Mouse (Mus musculus) megakaryocyte progenitor cell, adult 5-6 weeks (primary cell): ENCODE data around the gene Mmachc. TPM values are rescaled to one million over a fixed set of nuclear protein-coding genes. Genes with fewer than 3 reads are reported as not detected.
A peak's percentile ranks its signal among the peaks of the same experiment; 100 is the strongest.
"Not testable (repeated sequence)": the region's sequence is repeated elsewhere in the genome, so short reads cannot be mapped to it uniquely, and the experiment has no call there.

Experiments used
- ATAC-seq: replicated peaks from 2 replicates; pipeline ENCODE4 v1.8.0; 2016; ENCODE audit warnings: mild to moderate bottlenecking, moderate TSS enrichment, inconsistent platforms; ENCODE audit not compliant: poor library complexity
- total RNA-seq, 2 experiments: library from RNA; stranded (forward) in 1 of 2; stranded (reverse) in 1 of 2; fragments of 157-497, 149-512 nt in 1 of 2; fragments of 200-1000 nt in 1 of 2; gene quantifications; 2 replicates each; pipeline versions ENCODE4 v1.2.3 to v1.2.4; 2015 to 2017

The Mmachc gene
- total RNA-seq, 2 experiments from 2014 or later, result 23.0 to 44.9 TPM

DNA sequence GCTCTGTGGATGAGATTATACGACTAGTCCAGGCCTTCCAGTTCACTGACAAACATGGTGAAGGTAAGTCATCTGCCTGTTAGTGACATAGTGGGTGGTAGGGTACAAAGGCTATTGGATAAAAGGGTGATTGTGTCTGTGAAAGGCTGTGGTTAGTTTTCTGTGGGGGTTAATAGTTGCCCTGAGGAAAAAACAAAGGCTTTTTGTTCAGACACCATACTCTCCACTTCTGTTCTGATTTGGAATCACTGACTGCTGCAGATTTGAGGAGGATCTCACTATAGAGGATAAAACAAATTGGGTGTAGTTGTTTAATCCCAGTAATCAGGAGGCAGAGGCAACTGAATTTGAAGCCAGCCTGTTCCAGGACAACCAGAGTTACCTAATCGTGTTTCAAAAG lies 14.4 kb downstream of the Mmachc start:
- no peak for ATAC-seq

DNA sequence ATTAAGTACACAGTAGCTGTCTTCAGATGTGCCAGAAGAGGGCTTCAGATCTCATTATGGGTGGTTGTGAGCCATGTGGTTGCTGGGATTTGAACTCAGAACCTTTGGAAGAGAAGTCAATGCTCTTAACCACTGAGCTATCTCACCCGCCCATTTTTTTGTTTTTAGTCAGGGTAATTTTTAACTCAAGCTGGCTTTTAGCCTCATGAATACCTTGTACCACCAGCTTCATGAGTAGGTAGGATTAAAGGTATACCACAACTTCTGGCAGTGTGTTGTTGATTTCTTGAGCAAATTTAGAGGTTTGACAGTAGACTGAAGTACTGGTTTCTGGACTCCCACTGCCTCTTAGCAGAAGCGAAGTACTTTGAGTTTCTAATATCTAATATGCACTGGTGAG lies 16.1 kb downstream of the Mmachc start:
- no peak for ATAC-seq

DNA sequence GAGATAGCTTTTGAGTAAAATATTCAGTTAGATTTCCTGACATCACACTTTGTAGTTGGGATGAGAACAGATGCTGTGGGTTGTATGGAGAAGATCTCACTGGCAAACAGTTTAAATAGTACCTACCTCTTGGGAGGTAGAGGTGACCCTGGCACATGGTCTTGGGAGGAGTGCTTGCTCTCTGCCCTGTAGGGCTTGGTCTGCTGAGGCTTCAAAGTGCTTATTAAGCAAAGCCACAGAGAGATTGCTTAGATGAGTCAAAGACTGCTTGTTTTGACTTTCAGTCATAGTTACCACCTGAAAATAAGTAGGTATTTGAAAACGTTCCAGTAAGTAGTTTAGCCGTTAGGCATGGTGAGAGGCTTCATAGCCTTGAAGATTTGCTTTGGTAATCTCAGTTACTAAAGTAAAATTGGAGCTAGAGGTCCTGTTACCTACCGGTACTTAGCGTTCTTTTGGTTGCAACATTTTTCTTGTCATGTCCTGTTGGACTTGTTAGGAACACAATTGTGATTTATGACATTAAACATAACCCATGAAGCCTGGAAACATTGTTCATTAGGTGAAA lies 18.8 kb downstream of the Mmachc start:
- no peak for ATAC-seq

DNA sequence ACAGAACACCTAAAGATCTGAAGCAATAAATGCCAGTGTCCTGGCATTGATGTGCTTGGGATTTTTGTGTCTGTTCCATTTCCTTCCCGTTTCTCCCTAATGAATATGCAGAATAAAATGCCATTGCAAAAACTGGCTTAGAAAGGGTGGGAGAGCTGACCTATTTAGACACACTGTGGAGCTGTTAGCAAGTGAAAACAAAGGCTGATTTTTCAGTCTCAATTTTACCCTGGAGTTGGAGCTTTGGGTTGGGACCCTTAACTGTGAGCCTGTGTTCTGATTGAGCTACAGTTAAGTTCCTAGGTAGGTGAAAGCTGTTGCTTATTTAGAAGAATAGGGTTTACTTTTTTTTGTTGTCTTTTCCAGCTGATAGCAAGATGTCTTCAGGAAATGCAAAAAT lies 21.2 kb downstream of the Mmachc start:
- ATAC-seq, result no peak

DNA sequence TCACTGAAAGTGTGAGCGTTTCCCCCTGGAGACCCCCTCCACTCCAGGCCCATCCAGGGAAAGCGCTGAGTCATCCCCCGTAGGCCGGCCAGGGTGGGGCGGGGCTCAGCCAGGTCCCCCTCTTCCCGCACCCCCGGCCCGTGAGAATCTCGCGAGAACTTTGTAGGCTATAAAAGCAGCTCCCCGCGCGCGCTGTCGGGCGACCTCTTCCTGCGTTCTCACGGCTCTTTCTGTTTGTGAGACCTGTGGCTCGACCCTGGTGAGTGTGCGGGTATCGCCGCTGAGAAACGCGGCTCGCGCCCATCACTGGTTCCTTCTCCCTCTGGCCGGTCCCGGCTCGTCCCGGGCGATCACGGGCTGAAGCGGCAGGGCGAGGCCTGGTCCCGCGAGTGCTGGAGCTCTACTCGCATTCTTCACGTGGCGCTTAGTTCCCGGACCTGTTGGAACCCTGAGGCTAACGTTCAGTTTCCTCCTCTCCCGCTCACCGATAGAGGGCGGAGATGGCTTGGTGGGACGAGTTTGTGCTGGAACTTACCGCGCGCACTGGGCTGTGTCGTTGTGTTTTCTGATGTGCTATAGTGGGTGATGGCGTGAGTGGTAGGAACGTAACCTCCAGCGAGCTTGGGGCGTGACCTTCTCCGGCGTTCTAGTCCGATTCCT lies 22.7 kb downstream of the Mmachc start, which contains the start of gene Prdx1:
Prdx1 (plus strand) TSS at position 143 of the 660 bp plus-strand sequence.
- ATAC-seq, result peak; percentile 85

DNA sequence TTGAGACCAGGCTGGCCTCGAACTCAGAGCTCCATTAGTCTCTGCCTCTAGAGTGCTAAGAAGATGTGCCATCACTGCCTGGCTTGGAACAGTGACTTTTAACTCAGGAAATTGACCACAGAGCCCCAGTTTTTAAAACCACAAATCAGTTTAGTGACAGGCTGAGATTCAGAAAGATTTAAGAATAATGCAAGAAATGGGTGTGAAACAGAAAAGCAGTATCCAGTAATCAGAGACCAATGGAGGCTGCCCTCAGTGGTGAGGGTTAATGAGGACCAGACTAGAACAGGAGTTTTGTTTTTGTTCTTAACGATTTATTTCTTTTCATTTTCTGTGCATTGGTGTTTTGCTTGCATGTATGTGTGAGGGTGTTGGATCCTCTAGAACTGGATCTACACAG lies 23.5 kb downstream of the Mmachc start:
- no peak for ATAC-seq

DNA sequence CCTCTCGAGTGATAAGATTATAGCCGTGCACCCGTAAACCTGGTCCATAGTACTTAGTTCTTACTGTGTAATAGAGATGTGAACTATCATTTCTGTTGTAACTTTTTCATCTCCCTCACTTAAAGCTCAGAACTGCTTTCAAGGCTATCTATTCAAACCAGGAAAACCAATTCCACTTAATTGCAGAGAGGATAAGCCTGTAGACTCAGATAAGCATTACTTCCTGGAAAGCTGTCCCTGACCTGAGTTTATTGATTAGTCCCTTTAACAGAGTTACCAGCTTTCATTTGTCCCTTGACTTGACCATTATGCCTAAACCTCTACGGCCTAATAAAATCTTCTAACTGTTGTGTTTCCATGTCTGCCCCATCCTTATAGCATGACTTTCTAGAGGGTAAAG lies 24.2 kb downstream of the Mmachc start:
- no peak for ATAC-seq

DNA sequence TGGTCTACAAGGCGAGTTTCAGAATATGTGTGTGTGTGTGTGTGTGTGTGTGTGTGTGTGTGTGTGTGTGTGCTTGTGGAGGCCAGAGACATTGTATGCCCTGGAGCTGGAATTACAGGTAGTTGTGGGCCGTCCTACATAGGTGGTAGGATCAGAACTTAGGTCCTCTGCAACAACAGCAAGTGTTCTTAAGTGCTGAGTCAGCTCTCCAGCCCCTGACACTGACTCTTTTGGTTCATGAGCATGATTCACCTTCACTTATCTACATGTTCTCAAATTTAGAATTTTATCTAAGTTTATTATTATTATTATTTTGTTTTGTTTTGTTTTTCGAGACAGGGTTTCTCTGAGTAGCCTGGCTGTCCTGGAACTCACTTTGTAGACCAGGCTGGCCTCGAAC lies 27.7 kb downstream of the Mmachc start:
- ATAC-seq, result not testable (repeated sequence)

DNA sequence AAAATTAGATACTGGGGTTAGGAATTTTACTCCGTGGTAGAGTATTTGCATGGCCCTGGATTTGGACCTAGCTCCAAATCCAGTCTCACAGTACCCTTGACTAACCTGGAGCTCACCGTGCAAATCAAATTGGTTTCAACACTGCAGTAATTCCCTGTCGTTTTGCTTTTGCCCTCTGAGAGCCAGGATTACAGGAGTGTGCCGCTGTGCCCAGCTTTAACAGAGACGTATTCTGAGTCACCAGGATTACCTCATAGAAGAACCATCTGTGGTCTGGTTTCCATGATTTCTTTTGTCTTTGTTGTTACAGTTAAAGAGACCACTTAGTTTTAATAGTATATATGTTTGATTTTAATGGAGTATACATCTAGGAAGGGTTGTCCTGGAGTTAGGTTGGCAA lies 29.1 kb downstream of the Mmachc start:
- ATAC-seq, result no peak

DNA sequence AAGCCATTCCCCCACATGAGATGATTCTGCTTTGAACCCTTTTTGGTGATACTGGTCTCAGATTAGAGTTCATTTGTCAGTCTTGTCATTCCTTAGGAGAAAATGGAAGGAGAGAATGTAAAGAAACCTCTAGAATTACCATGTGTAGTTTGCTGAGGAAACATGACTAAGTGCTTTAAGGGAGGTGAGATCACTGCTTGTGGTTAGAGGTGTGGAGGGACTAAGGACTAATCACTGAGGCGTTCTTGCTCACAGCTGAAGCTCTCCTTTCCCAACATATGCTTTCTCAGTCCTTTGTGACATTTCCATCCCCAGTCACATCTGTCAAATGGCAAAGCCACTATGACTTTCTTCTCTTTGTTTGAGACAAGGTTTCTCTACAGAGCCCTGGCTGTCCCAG lies 30.4 kb downstream of the Mmachc start:
- no peak for ATAC-seq

DNA sequence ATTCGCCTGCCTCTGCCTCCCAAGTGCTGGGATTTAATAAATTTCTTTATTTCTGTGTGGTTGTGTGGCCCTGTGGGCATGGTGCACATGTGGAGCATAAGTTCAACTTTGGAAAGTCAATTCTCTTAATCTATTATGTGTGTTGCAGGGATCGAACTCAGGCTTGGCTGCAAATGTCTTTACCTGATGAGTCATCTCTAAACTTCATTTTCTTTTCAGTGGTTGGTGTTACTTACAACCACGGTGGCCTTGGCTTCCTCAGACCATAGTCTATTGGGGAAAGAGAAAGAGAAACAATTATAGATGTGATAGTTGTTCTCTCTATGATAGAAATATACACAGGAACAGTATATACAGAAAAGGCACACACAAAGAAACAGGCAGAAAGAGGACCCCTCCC lies 32.2 kb downstream of the Mmachc start:
- no peak for ATAC-seq

DNA sequence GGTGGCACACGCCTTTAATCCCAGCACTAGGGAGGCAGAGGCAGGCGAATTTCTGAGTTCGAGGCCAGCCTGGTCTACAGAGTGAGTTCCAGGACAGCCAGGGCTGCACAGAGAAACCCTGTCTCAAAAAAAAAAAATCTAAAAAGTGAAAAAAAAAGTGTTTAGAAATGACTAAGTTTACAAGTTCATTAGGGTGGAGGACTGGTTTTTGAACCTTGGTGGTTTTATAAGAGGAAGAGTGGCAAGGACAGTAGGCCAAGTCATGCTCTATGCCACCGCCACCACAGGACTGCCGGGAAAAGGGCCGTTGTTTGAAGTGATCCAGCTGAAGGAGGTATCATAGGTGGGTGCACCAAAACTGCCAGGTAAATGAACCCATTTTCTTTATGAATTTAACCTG lies 33.4 kb downstream of the Mmachc start:
- not testable (repeated sequence) for ATAC-seq

DNA sequence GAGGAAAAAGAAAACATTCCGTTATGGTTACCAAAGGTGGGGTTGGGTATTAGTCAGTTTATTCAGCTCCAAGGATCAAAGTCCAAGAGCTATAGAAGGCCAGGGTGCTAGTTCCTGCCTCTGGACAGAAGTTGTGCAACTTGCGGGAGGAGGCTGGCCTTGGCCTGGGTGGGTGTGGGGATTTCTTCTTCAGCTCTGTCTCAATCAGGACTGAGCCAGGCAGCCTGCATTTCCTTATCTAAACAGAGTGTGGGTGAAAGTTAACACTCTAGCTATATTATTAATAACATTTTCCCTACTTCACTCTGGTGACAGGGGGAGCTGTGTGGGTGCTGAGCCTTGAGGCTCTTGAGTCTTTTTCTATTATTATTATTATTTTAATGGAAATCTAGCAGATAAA lies 35.4 kb downstream of the Mmachc start:
- ATAC-seq, result peak; percentile 88

DNA sequence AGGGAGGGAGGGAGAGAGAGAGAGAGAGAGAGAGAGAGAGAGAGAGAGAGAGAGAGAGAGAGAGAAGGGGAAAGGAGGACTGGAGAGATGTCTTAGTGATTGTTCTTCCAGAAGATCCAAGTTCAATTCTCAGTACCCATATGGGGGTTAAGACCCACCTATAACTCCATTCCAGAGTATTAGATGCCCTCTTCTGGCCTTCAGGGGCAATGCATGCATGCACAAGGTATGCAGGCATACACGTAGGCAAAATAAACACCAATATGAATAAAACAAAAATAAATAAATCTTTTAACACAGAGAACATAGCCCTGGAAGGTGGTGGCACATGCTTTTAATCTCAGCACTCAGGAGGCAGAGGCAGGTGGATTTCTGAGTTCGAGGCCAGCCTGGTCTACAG lies 38.9 kb downstream of the Mmachc start:
- ATAC-seq, result no peak

DNA sequence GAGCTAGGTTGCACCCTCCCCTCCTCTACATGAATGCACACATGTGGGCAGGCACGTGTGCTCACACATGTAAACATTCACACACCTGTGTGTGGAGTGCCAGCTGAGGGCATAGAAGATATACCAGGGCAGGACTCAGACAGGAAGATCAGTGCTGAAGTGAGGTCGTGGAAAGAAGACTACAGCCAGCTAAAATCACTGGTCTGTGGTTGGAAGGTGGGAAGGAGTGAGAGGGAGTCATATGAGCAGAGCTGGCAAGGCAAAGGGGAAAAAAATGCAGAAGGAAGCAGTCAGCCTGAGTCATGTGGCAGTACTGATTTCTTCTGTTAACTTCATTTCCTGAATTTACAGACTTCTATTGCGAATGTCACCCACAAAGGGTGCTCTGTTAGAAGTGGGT lies 40.1 kb downstream of the Mmachc start:
- peak; percentile 81 for ATAC-seq

DNA sequence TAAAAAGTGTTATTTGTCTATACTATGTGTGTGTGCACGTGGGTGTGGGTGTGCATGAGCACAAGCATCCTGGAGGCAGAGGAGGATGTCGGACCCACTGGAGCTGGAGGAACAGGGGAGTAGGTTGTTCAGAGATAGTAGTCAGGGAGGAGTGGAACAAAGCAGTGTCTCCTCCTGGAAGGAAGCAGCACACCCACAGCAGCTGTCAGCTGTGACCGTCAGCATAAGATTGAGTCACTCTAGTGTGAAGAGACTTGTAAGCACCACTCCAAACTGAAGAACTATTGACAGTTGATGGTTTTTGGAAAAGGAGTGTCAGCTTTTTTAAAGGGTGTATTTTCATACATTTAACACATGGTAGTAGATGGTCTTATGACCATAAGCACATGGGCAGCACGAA lies 41.6 kb downstream of the Mmachc start:
- no peak for ATAC-seq

DNA sequence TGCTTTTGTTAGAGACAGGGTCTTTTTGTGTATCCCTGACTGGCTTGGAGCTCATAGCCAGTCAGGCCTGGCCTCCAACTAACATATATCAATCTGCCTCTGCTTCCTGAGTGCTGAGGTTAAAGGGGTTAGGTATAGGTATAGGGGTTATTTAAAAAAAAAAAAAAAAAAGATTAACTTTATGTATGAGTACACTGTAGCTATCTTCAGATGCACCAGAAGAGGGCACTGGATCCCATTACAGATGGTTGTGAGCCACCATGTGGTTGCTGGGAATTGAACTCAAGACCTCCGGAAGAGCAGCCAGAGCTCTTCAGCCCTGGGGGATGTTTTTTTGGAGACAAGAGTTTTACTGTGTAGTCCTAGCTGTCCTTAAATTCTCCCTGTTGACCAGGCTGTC lies 46.2 kb downstream of the Mmachc start:
- no peak for ATAC-seq

DNA sequence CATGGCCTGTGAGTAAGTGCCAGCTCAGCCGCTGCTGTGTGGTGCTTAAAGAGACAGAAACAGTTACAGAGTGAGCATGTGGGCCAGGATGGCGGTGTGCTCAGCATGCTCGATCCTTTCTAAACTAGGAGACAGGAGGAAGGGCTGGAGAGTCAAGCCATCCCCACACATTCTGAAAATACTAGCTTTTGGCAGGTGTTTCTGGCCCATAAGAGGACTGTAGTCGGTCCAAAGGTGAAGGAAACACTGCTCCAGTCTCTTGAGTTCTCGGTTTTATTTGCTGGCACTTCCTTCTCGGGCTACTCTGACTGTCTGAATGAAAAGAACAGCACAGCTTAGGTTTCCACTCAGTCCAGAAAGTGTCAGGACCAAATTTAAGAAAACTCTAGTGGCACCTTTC lies 47.4 kb downstream of the Mmachc start:
- ATAC-seq, result no peak

DNA sequence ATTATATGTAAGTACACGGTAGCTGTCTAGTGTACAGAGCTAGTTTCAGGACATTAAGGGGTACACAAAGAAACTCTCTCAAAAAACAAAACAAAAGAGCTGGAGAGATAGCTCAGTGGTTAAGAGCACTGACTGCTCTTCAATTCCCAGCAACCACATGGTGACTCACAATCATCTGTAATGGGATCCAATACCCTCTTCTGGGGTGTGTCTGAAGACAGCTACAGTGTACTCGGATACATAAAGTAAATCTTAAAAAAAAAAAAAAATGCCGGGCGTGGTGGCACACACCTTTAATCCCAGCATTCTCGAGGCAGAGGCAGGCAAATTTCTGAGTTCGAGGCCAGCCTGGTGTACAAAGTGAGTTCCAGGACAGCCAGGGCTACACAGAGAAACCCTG lies 48.3 kb downstream of the Mmachc start:
- not testable (repeated sequence) for ATAC-seq

DNA sequence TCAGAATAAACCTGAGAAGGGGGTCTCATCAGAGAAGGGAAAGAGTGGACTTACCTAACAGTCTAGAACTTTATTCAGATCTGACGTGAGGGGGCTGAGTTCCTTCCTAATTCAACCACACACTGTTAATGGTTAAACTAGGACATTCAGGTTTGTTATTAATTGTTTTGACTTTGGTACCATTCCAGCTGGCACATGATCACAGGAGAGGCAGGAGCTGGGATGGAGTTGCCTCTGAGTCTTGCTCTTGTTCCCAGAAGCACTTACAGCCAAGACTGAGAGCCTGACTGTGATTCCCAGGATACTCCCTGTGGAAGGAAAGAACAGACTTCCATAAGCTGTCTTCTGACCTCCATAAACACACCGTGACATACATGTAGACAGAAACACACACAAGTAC lies 48.7 kb downstream of the Mmachc start:
- ATAC-seq, result no peak

DNA sequence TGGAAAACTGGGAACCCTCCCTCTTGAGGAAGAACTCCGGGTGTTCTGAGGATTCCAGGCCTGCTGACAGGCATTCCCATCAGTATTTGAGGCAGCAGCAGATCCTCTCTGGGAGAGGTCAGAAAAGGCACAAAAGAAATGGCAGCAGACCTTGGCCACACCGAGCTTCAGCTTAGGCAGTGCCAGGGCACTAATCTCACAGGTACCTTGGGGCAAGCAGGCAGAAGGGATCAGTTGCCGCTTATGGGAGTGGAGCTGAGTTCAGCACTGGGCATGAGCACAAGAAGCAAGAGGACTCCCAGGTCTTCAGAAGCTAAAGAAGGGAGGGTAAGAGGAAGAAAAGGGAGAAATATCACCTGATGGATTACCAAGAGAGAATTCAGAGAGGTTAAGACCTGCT lies 50.2 kb downstream of the Mmachc start:
- no peak for ATAC-seq

DNA sequence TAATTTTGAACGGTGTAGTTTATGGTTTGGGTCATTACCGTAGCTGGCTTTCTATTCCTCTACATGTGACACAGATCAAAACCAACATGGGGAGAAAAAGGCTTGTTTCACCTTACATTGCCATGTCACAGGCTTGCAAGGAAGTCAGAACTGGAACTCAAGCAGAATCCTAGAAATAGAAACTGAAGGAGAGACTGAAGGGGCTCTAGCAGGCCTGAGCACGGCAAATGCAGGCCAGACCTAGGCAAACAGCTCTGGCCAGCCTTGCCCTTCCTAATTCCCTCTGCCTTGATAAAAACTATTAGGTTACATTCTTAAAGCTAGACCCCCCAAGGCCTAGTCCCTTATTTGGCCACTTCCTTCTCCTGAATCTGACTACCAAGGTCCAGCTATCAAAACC lies 52.5 kb downstream of the Mmachc start:
- no peak for ATAC-seq

DNA sequence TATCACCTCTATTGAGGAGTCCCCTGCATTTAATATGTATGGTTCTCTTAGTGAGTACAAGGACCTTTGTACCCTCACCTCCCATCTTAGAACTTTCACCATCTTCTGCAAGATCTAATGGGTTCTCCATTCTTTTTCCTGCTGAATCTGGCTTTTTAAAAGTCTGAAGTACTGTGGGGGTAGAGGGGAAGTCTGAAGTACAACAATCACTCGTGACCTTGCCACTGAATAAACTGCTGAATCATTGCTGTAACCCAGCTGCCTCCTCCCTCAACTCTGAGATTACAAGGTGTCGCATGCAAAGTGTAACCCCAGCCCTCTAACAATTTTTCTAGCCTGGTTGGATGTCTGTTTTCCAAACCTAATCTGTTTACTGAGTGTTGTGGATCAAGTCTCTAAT lies 53.1 kb downstream of the Mmachc start:
- ATAC-seq, result peak; percentile 53
